Mouse (Mus musculus): ENCODE results near the gene Dock10.

- no peak for TF ChIP-seq POLR2A (IDR thresholded peaks at IDR 0.05; ENCODE audit: low read depth, low read length)
- no peak for TF ChIP-seq CTCF (conservative IDR thresholded peaks at IDR 0.05; ENCODE audit: insufficient read depth, insufficient read length, low read depth, low read length)
Observed at GRCm38 (mm10) chr1:80718666-80719065, 39.7 kb downstream of the Dock10 start.

All from kidney, adult 2 months (tissue).